Mouse (Mus musculus) bone marrow, adult 2 months (tissue): ENCODE results near the gene Sergef.

Experiments
- CTCF ChIP-seq: fragments of 200-500 bp; IDR thresholded peaks from 2 replicates; pipeline ENCODE4 v1.5.1; 2011; ENCODE audit warnings: low read length, control low read depth; ENCODE audit not compliant: control insufficient read depth, insufficient read depth
- POLR2A ChIP-seq: fragments of 200-500 bp; IDR thresholded peaks from 2 replicates; pipeline ENCODE4 v1.6.1; 2011; ENCODE audit warnings: low read depth, mild to moderate bottlenecking, control low read depth, low read length, borderline replicate concordance; ENCODE audit not compliant: control insufficient read depth

DNA sequence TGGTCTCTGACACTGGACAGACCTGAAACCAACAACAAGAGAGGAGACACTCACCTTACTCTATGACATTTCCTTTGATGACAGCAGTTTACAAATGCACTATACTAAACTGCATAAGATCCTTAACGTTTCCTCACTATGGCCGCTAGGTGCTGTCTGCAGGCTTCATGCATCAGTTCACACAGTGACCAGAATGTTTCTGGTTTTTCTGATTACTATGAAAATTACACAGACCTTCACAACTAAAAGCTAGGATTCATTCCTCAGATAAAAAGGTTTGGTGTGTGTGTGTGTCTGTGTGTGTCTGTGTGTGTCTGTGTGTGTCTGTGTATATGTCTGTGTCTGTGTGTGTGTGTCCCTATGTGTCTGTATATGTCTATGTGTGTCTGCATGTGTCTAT, 63.7 kb downstream of the Sergef start:
- no peak for TF ChIP-seq POLR2A
- no peak for TF ChIP-seq CTCF
